Mouse (Mus musculus): ENCODE data around the gene Per2.
"Not testable (repeated sequence)": the region's sequence is repeated elsewhere in the genome, so short reads cannot be mapped to it uniquely, and the experiment has no call there.

The Per2 gene

GRCm38 (mm10) chr1:91459059-91459809, at the start of gene Per2:
Gene Per2 (minus strand): TSS chr1:91459324.
- DNase-seq (ENCODE audit: low spot score in 2 of 2), result peak; percentile 99

GRCm38 (mm10) chr1:91504615-91505014, 45.5 kb upstream of the Per2 start:
- DNase-seq (ENCODE audit: low spot score in 2 of 2), result no peak

- DNase-seq (ENCODE audit: low spot score in 2 of 2), result no peak
Observed at GRCm38 (mm10) chr1:91498579-91498978, 39.5 kb upstream of the Per2 start.

- DNase-seq (ENCODE audit: low spot score in 2 of 2), result no peak
Observed at GRCm38 (mm10) chr1:91495321-91495720, 36.2 kb upstream of the Per2 start.

- DNase-seq (ENCODE audit: low spot score in 2 of 2), result peak; percentile 86 to 93
Observed at GRCm38 (mm10) chr1:91494457-91495140, 35.5 kb upstream of the Per2 start, which contains the start of gene Traf3ip1. Gene Traf3ip1 (plus strand): TSS chr1:91494647.

- DNase-seq (ENCODE audit: low spot score in 2 of 2), result no peak
Observed at GRCm38 (mm10) chr1:91493938-91494337, 34.8 kb upstream of the Per2 start.

GRCm38 (mm10) chr1:91492740-91493139, 33.6 kb upstream of the Per2 start:
- DNase-seq (ENCODE audit: low spot score in 2 of 2), result no peak

- DNase-seq (ENCODE audit: low spot score in 2 of 2), result no peak
Observed at GRCm38 (mm10) chr1:91490322-91490721, 31.2 kb upstream of the Per2 start.

GRCm38 (mm10) chr1:91486165-91486564, 27.0 kb upstream of the Per2 start:
- no peak for DNase-seq (ENCODE audit: low spot score in 2 of 2)

GRCm38 (mm10) chr1:91485422-91485821, 26.3 kb upstream of the Per2 start:
- no peak for DNase-seq (ENCODE audit: low spot score in 2 of 2)

- no peak for DNase-seq (ENCODE audit: low spot score in 2 of 2)
Observed at GRCm38 (mm10) chr1:91484011-91484346, 24.9 kb upstream of the Per2 start.

- DNase-seq (ENCODE audit: low spot score in 2 of 2), result peak; percentile 57 to 89
Observed at GRCm38 (mm10) chr1:91483304-91484010, 24.3 kb upstream of the Per2 start.

- no peak for DNase-seq (ENCODE audit: low spot score in 2 of 2)
Observed at GRCm38 (mm10) chr1:91482616-91483211, 23.6 kb upstream of the Per2 start.

GRCm38 (mm10) chr1:91478958-91479357, 19.8 kb upstream of the Per2 start:
- no peak for DNase-seq (ENCODE audit: low spot score in 2 of 2)

- DNase-seq (ENCODE audit: low spot score in 2 of 2), result not testable (repeated sequence)
Observed at GRCm38 (mm10) chr1:91478145-91478544, 19.0 kb upstream of the Per2 start.

- no peak for DNase-seq (ENCODE audit: low spot score in 2 of 2)
Observed at GRCm38 (mm10) chr1:91469888-91470419, 10.8 kb upstream of the Per2 start.

- DNase-seq (ENCODE audit: low spot score in 2 of 2), result no peak
Observed at GRCm38 (mm10) chr1:91466186-91466585, 7.1 kb upstream of the Per2 start.

- DNase-seq (ENCODE audit: low spot score in 2 of 2), result no peak
Observed at GRCm38 (mm10) chr1:91465244-91465643, 6.1 kb upstream of the Per2 start.

GRCm38 (mm10) chr1:91464436-91464835, 5.3 kb upstream of the Per2 start:
- DNase-seq (ENCODE audit: low spot score in 2 of 2), result no peak

- DNase-seq (ENCODE audit: low spot score in 2 of 2), result no peak
Observed at GRCm38 (mm10) chr1:91463336-91463995, 4.3 kb upstream of the Per2 start.

- no peak for DNase-seq (ENCODE audit: low spot score in 2 of 2)
Observed at GRCm38 (mm10) chr1:91460564-91460963, 1.4 kb upstream of the Per2 start.

Data from thymus, postnatal 10 days (tissue).